Mouse (Mus musculus) cerebellum, adult 2 months (tissue): ENCODE data around the gene Th. TPM values are rescaled to one million over a fixed set of nuclear protein-coding genes. Genes with fewer than 3 reads are reported as not detected.

Experiments used
- DNase-seq, 2 experiments: peaks; one replicate each; pipeline ENCODE4 v3.0.0; 2021
- H3K27ac ChIP-seq: fragments of 200-500 bp; 2 replicates; pipeline ENCODE4 v1.5.1; 2012; ENCODE audit warnings: low read length, control low read depth, inconsistent platforms; ENCODE audit not compliant: insufficient read depth
- H3K27me3 ChIP-seq: fragments of 200-500 bp; 2 replicates; pipeline ENCODE4 v1.6.1; 2012; ENCODE audit warnings: inconsistent platforms, mild to moderate bottlenecking, low read length, moderate library complexity; ENCODE audit not compliant: control insufficient read depth, insufficient read depth
- H3K4me1 ChIP-seq: fragments of 200-500 bp; 2 replicates; pipeline ENCODE4 v1.6.1; 2011; ENCODE audit warnings: low read length; ENCODE audit not compliant: control insufficient read depth, insufficient read depth
- H3K4me3 ChIP-seq: fragments of 200-500 bp; replicated peaks from 2 replicates; pipeline ENCODE3; 2011; ENCODE audit warnings: mild to moderate bottlenecking, low read depth, low read length, control low read depth; ENCODE audit not compliant: insufficient read depth
- CTCF ChIP-seq: fragments of 200-500 bp; IDR thresholded peaks from 2 replicates; pipeline ENCODE4 v1.5.1; 2011; ENCODE audit warnings: low read depth, mild to moderate bottlenecking, control low read depth, low read length, moderate library complexity, borderline replicate concordance; ENCODE audit not compliant: insufficient read depth
- POLR2A ChIP-seq: fragments of 200-500 bp; IDR thresholded peaks from 2 replicates; pipeline ENCODE4 v1.6.1; 2011; ENCODE audit warnings: low read length, control low read depth, borderline replicate concordance; ENCODE audit not compliant: insufficient read depth
- WGBS: fragments of 180-500 bp; shearing (Covaris S2); methylation state at CpG from one replicate; pipeline ENCODE4 v1.1.7; 2018; 5-methylcytosine and 5-hydroxymethylcytosine counted together
- polyA plus RNA-seq: library from polyadenylated mRNA; depleted of rRNA; stranded (reverse); fragments of >200 nt; gene quantifications from 2 replicates; pipeline ENCODE4 v1.2.3, GENCODE M21; 2012

The Th gene
- polyA plus RNA-seq, 1 experiment = 11.0 TPM

- no peak overlapping the region for H3K27ac ChIP-seq
- no peak overlapping the region for H3K4me3 ChIP-seq
- H3K27me3 ChIP-seq = no peaks in the 10 kb centered on the region
- no peaks in the 10 kb centered on the region for H3K4me1 ChIP-seq
- TF ChIP-seq POLR2A (no peak), CTCF (no peak)
- no peak for DNase-seq
Measured at GRCm38 (mm10) chr7:142937631-142938030, 6.7 kb upstream of the Th start.

GRCm38 (mm10) chr7:142935708-142936107, 4.8 kb upstream of the Th start:
- H3K4me3 ChIP-seq = no peak overlapping the region
- TF ChIP-seq POLR2A (no peak), CTCF (no peak)
- 85% methylated on average over 14 of the region's 14 CpGs for WGBS
- no peaks in the 10 kb centered on the region for H3K4me1 ChIP-seq
- H3K27me3 ChIP-seq = no peaks in the 10 kb centered on the region
- DNase-seq = no peak
- no peak overlapping the region for H3K27ac ChIP-seq

- WGBS = 73% methylated on average over 3 of the region's 3 CpGs
- no peak for DNase-seq
- no peaks in the 10 kb centered on the region; the same call in 1 of the 2 replicates for H3K4me1 ChIP-seq
- no peaks in the 10 kb centered on the region for H3K27me3 ChIP-seq
- no peak overlapping the region for H3K4me3 ChIP-seq
- no peak for TF ChIP-seq CTCF
- no peak for TF ChIP-seq POLR2A
- H3K27ac ChIP-seq = no peak overlapping the region
Measured at GRCm38 (mm10) chr7:142932469-142932868, 1.5 kb upstream of the Th start.

GRCm38 (mm10) chr7:142929516-142929915, 1.4 kb downstream of the Th start:
- WGBS = 83% methylated on average over 2 of the region's 2 CpGs
- no peak overlapping the region for H3K27ac ChIP-seq

GRCm38 (mm10) chr7:142927293-142927692, 3.6 kb downstream of the Th start:
- TF ChIP-seq POLR2A (no peak), CTCF (no peak)
- H3K4me1 ChIP-seq = no peaks in the 10 kb centered on the region; the same call in 1 of the 2 replicates
- DNase-seq = no peak
- H3K4me3 ChIP-seq = no peak overlapping the region
- no peak overlapping the region for H3K27ac ChIP-seq
- WGBS = 86% methylated on average over 8 of the region's 8 CpGs
- no peaks in the 10 kb centered on the region for H3K27me3 ChIP-seq

More at GRCm38 (mm10) chr7:142929516-142929915, 1.4 kb downstream of the Th start:
- Histone ChIP-seq H3K4me3 (no peak overlapping the region), H3K4me1 (no peaks in the 10 kb centered on the region; the same call in 1 of the 2 replicates), H3K27me3 (no peaks in the 10 kb centered on the region)
- no peak for DNase-seq
- no peak for TF ChIP-seq POLR2A
- no peak for TF ChIP-seq CTCF

GRCm38 (mm10) chr7:142918641-142919628, 12.0 kb downstream of the Th start:
- Histone ChIP-seq H3K27ac (no peak overlapping the region), H3K4me1 (peaks cover 6% of the 10 kb centered on the region), H3K4me3 (no peak overlapping the region), H3K27me3 (no peaks in the 10 kb centered on the region)
- 26% methylated on average over 8 of the region's 8 CpGs for WGBS
- TF ChIP-seq POLR2A (no peak), CTCF (peak; percentile 99)
- DNase-seq = peak; percentile 49 to 73

GRCm38 (mm10) chr7:142917659-142918058, 13.3 kb downstream of the Th start:
- H3K4me1 ChIP-seq = peaks cover 6% of the 10 kb centered on the region
- no peak overlapping the region for H3K4me3 ChIP-seq
- no peak for DNase-seq
- TF ChIP-seq POLR2A (no peak), CTCF (no peak)
- WGBS = 90% methylated on average over 5 of the region's 5 CpGs
- H3K27me3 ChIP-seq = no peaks in the 10 kb centered on the region
- H3K27ac ChIP-seq = no peak overlapping the region

- 18% methylated on average over 8 of the region's 8 CpGs for WGBS
- Histone ChIP-seq H3K27me3 (no peaks in the 10 kb centered on the region), H3K4me3 (no peak overlapping the region), H3K27ac (no peak overlapping the region), H3K4me1 (peaks cover 6% of the 10 kb centered on the region)
- TF ChIP-seq CTCF = no peak
- no peak for TF ChIP-seq POLR2A
- DNase-seq = peak; percentile 43 to 56
Measured at GRCm38 (mm10) chr7:142916178-142916577, 14.8 kb downstream of the Th start.

- H3K27me3 ChIP-seq = no peaks in the 10 kb centered on the region
- 90% methylated on average over 2 of the region's 2 CpGs for WGBS
- H3K27ac ChIP-seq = no peak overlapping the region
- H3K4me3 ChIP-seq = no peak overlapping the region
- peaks cover 6% of the 10 kb centered on the region for H3K4me1 ChIP-seq
- DNase-seq = no peak
- TF ChIP-seq CTCF (no peak), POLR2A (no peak)
Measured at GRCm38 (mm10) chr7:142911682-142912081, 19.2 kb downstream of the Th start.
